Mouse (Mus musculus) olfactory bulb, adult 2 months (tissue): ENCODE results near the gene Nt5e.

ENCODE experiments used
- CTCF ChIP-seq: fragments of 200-500 bp; IDR thresholded peaks from 2 replicates; pipeline ENCODE4 v1.5.1; 2012; ENCODE audit warnings: low read depth, mild to moderate bottlenecking, low read length, moderate library complexity; ENCODE audit not compliant: insufficient read depth
- POLR2A ChIP-seq: fragments of 200-500 bp; IDR thresholded peaks from 2 replicates; pipeline ENCODE4 v1.6.1; 2012; ENCODE audit warnings: mild to moderate bottlenecking, low read depth, low read length, moderate library complexity; ENCODE audit not compliant: insufficient read depth

GRCm38 (mm10) chr9:88373001-88373400 is 46.0 kb downstream of the Nt5e start:
- TF ChIP-seq CTCF, result no peak
- TF ChIP-seq POLR2A, result no peak
